Mouse (Mus musculus) forelimb bud, embryonic 11.5 days (tissue): ENCODE results near the gene 1700001C02Rik.
A peak's percentile ranks its signal among the peaks of the same experiment; 100 is the strongest.

ENCODE experiments used
- DNase-seq: peaks from one replicate; pipeline ENCODE4 v3.0.0-alpha.2; 2012; ENCODE audit warnings: low read depth, low spot score

The 1700001C02Rik gene

DNA sequence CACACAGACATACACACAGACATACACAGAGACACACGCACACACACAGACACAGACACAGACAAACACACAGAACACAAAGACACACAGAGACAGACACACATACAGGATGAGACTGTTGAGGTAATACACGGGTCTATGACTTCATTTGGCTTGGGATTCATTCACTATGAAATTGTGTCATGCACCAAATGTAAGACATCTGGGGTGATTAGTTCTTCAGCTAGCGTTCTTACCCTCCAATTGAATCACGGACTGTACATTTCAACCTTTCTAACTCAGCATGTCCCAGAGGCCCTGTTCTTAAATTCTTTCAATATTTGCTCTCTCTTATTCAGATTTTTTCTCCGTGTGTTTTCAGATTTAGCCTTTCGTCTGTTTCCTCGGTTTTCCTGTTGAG, 28.8 kb downstream of the 1700001C02Rik start:
- no peak for DNase-seq

DNA sequence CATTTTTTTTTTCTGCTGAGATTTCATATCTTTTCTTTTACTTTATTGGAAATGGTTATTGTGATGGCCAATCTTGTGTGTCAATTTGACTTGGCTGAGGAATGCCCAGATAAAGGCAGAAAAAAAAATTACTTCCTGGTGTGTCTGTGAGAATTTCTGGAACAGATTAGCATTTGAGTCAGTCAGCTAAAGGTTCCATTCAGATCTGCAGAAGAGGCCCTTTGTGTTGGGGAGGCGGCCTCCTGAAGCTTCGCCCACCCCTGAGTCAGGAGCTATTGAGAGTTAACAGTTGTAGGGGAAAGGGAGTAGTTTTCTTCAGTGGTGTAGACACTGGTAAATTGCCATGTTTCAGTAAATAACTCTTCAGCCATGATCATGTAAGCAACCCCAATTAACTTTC, 29.4 kb downstream of the 1700001C02Rik start:
- DNase-seq: no peak

DNA sequence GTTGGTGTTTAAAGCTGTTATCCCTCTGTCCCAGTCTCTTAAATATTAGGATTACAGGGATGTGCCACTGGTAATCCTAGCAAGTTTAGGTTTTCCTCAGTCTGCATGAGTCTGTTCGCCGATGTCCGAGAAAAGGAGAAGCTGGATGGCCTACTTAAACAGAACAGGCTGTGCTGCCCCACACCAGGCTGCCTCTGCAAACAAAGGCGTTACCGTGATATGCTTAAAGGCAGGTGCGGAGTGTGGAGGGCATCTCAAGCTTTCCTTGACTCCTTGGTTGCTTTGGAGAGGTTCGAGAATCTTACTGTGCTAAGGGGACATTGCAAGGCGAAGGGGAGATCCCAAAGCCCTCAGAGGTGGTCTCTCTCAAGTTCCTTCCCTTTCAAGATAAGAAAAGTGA, 31.0 kb downstream of the 1700001C02Rik start:
- no peak for DNase-seq

DNA sequence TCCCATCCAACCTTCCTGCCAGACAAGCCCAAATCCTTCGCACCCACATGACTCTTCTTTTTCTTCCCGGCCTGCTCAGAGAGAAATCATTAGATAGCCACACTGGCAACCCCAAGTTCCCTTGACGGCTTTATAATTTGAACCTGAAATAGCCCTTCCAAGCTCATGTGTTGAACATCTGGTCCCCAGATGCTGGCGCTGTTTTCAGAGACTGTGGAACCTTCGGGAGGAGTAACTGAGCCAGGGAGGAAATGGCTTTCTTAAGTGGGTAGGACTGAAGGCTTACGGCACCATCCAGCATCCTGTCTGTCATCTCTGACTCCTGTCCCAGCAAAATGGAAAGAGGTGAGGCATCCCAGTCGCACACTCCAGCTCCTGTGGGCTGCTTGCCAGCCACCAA, 31.5 kb downstream of the 1700001C02Rik start:
- DNase-seq: peak; percentile 91

DNA sequence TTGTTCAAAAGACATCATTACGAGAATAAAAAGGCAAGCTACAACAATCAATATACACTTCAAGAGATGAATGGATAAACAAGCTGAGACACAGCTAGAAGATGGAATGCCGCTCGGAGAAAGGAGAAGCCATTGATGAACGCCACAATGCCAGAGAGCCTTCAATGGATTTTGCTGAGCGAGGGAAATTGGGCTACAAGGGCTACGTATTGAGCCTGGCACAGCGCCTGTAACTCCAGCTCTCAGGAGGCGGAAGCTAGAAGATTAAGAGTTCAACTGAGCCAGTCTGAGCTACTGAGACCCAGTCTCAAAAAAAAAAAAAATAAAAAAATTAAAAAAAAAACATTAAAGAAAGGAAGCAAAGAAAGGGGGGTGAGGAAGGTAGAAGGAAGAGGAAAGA, 47.3 kb downstream of the 1700001C02Rik start:
- DNase-seq: no peak

DNA sequence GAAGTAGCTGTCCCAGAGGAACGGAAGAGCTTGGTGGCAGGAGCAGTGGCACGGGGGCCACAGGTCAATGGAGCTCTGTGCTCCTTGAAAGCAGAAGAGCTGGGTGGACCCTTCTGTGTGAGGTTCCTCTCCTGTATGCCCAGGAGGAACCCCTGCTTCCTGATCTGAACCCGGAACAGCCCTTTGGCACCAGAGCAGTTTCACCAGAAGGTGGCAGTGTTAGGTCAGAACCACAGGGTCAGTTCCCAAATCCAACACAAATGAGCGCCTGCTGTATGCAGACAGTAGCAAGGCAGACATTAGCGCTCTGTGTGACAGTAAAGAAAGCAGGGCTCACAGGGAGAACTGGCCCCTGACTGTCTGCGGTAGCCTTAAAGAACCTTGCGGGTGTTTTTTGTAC, 50.5 kb downstream of the 1700001C02Rik start:
- no peak for DNase-seq

DNA sequence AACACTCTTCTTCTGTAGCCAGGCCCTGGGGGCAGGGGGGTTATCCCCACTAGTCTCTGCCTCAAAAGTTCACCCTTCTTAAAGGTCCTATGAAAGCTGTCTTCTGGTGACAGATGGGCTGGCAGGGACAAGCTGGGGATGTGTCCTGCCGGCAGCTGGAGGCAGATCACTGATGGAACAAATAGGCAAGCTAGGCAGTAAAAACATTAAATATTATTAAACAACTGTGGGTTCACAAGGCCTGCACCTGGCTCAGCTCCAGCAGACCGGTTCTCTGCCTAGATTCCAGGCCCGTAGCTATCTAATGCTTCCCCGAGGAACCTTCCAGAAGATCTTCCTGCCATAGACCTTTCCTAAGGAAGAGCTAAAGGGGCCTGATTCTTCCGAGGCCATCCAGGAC, 52.3 kb downstream of the 1700001C02Rik start:
- DNase-seq: no peak

DNA sequence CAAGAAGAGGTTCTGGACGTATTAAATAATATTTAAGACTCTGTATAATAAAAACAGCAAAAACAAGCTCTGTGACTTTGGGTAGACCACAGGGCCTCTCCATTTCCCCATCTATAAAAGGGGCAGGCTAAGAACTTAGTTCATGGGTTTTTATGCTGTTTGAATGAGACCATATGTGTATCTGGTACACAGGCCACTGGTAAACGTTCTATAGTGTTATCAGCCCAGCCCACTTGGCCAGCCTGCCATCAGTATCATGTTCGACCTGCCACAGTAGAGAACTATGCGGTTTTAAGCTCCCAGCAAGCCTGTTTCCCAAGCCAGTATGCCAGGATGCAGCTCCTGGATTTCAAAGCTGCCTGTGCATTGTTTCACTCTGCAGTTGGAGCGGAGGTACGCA, 52.7 kb downstream of the 1700001C02Rik start:
- DNase-seq: no peak

DNA sequence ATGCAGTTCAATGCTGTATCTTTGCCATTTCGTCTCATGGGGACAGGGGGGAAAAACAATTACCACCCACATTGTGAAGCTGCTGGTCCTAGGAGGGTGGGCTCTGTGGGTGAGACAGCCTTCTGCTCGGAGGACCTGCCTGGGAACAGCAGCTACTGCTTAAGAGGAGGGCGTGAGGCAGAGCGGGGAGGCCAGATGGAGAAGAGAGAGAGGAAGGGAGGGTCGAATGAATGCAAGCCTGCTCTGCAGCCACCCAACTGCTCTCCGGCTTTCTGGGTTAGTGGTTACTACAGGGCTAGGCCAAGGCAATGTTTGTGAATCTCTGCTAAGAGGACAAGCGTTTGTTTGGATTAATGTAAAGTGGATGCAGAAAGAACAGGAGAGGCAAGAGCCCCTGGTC, 53.6 kb downstream of the 1700001C02Rik start:
- no peak for DNase-seq

DNA sequence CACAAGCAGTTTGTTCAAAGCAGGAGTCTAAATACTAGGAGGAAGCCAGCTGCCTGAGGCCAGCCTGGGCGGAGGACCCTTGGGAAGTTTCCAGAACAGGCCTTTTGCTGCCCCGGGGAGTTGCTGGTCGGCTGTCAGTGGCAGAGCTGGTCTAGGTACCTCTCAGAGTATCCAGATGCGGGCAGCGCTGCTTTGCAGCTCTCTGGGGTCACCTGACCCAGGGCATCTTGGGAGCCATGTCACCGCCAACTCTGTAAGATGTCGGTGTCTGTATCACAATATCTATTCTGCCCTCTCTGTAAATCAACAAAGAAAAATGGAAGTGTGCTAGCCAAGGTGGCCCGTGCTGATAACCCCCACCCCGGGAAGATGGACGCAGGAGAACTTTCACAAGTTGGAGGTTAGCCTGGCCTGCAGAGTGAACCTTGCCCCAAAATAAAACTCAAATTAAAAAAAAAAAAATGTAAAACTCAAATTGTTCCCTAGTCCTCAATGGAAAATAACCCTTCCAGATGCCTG, 54.4 kb downstream of the 1700001C02Rik start:
- no peak for DNase-seq

DNA sequence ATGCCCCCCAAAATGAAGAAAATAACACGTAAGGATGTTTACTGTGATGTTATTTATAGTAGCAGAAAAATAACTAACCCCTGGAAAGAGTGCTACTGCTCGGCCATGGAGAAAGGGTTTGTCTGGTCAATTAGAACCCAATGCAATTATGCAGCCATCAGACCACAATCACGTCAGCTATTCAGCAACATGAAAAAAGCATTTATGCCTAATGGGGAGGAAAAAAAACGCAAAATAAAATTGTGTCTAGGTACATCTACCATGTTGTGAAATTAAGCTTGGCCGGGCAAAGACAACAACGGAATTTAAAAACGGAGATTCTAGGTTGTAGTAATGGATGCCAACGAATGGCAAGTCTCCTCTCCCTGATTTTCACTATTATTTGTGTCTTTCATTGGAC, 56.6 kb downstream of the 1700001C02Rik start:
- DNase-seq: no peak

DNA sequence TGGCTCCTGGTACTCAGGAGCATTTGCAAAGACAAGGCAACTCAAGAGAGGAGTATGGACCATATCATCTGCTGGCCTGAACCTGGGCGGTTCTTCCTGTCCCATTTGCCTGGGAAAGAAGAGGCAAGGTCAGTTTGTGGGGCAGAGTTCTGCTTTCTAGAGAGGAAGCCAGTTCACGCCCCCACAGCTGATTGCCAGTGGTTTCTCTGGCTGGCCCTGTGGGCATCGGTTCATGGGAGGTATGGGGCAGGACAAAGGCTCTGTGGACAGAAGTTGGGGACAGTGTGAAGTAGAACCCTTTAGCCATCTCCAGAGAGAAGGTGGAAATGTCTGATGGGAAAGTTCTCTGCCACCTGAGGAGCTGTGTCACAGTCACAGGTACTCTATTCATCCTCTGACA, 57.3 kb downstream of the 1700001C02Rik start:
- no peak for DNase-seq

DNA sequence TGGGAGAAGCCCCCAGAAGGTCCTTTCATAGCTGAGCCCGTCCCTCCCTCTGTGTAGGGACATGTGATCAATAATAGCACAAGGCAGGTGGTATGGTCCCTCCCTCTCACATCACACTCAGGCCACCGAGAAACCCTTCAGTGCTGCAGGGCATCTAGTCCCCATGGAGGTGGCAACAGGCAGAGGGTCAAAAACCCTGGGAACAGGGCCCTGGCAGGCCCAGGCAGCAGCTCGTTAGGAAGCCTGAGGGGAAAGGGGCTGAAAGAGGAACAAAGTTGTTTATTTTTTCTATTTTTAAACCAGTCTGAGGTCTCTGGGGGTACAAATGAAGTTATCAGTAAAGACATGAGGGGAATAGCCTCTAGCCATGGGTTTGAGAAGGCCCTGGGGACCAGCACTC, 58.4 kb downstream of the 1700001C02Rik start:
- DNase-seq: no peak

DNA sequence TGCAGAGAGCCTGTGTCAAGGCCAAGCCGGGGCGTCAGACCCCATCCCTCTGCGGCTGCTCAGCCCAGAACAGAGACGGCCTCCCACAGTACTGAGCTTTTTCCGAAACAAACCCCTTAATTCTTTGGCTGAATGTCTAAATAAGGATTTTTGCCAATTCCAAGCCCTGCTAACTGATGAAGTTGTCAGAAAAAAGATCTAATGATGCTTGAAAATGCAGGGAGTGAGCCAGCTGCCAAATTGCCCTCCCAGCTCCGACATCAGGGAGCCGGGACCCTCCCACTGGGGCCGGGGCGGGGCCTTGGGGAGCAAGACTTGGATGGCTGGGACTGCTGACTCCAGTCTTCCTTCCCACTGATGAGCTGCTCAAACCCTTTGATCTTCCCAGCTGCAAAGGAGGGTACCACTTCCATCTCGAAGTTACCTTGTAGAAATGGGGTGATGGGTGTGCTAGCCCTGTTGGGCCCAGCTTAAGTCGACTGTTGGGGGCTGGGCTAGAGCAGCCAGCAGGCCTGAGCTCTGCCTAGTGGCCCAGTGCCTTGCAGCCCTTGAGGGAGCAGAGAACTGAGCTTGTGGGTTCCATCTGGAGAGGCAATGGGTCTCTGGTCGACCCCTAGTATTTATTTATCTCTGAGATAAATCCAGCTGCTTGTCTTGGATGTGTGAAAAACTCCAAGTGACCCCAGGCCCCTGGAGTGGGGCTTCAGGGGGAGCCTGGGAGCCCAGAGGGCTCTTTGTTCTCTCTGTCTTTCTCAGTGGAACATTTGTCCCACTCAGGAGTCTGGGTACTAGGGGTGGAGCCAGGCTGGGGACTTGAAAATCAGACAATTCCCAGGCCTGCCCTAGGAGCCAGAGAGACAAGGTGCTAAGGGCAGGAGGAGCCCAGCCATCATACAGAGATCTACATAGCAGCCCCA, 60.3 kb downstream of the 1700001C02Rik start:
- no peak for DNase-seq

DNA sequence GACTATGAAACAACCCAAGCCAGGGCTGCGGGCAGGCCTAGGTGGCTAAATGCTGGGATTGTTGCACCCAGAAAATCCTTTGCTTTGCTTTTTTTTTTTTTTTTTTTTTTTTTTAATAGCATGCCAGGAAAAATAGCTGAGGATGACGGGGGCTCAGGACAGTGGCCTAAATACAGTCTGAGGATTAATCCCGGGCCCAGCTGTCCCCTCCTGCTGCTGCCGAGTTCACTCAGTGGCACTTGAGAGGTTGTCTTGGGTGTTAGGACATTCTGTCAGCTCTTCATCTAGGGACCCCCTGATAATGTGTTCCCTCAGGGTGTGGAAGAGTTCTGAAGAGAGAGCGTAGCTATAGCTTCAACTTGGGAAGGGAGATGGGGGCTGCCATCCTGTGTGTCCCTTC, 61.3 kb downstream of the 1700001C02Rik start:
- DNase-seq: no peak

DNA sequence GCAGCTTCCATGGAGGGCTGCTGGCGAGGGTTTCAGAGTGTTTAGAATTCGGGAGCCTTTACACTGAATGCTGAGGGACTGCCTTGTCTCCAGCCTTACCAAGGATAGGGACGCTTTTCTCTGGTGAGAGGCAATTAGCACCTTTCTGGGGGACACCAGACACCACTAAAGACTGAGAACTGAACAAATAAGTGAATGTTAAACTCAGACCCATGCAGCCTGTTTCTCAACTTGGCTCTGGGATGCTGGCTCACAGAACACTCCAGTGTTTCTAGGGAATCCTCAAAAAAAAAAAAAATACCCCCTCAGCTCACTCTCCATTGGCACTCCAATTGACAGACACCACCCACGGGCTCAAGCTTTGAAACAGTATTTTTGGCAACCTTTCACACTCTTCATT, 63.1 kb downstream of the 1700001C02Rik start:
- no peak for DNase-seq
